Mouse (Mus musculus): ENCODE measurements around the gene Rab3gap2. TPM values are rescaled to one million over a fixed set of nuclear protein-coding genes. Genes with fewer than 3 reads are reported as not detected.

Rab3gap2 gene
- polyA plus RNA-seq, 2 experiments = 26.3 to 36.9 TPM

GRCm38 (mm10) chr1:185279288-185279687 is 75.4 kb downstream of the Rab3gap2 start:
- no peak overlapping the region for H3K9ac ChIP-seq (ENCODE audit: low read depth, low read length, severe bottlenecking)
- no peaks in the 10 kb centered on the region for H3K4me1 ChIP-seq (ENCODE audit: control insufficient read depth, insufficient read depth, low read length)
- 84% methylated on average over 9 of the region's 9 CpGs for WGBS

GRCm38 (mm10) chr1:185280616-185281015 is 76.7 kb downstream of the Rab3gap2 start:
- ATAC-seq (ENCODE audit: low FRiP score, low read depth) = no peak
- Histone ChIP-seq H3K4me1 (ENCODE audit: control insufficient read depth, insufficient read depth, low read length) (peaks cover 2% of the 10 kb centered on the region; the same call in 1 of the 2 replicates), H3K27ac (replicated peaks; ENCODE audit: low read depth, low read length) (no peak overlapping the region), H3K9ac (ENCODE audit: low read depth, low read length, severe bottlenecking) (no peak overlapping the region), H3K9me3 (ENCODE audit: control insufficient read depth, low read length) (no peaks in the 10 kb centered on the region), H3K27me3 (ENCODE audit: control insufficient read depth, insufficient read depth, low read length) (no peaks in the 10 kb centered on the region), H3K4me3 (replicated peaks; ENCODE audit: low read length) (no peak overlapping the region), H3K4me2 (replicated peaks; ENCODE audit: low read depth, low read length, severe bottlenecking) (no peak overlapping the region), H3K36me3 (ENCODE audit: control insufficient read depth, insufficient read depth, low read length) (peaks cover 96% of the 10 kb centered on the region)
- no peak for TF ChIP-seq POLR2A (IDR thresholded peaks at IDR 0.05; ENCODE audit: borderline replicate concordance, extremely low read depth, insufficient read depth, insufficient read length)
- no peak for DNase-seq (ENCODE audit: low spot score)
- WGBS = 96% methylated on average over 4 of the region's 4 CpGs

More at GRCm38 (mm10) chr1:185279288-185279687, 75.4 kb downstream of the Rab3gap2 start:
- H3K4me2 ChIP-seq (replicated peaks; ENCODE audit: low read depth, low read length, severe bottlenecking) = no peak overlapping the region
- no peaks in the 10 kb centered on the region for H3K27me3 ChIP-seq (ENCODE audit: control insufficient read depth, insufficient read depth, low read length)
- TF ChIP-seq POLR2A (IDR thresholded peaks at IDR 0.05; ENCODE audit: borderline replicate concordance, extremely low read depth, insufficient read depth, insufficient read length) = no peak
- H3K9me3 ChIP-seq (ENCODE audit: control insufficient read depth, low read length) = no peaks in the 10 kb centered on the region
- peaks cover 93% of the 10 kb centered on the region for H3K36me3 ChIP-seq (ENCODE audit: control insufficient read depth, insufficient read depth, low read length)
- DNase-seq (ENCODE audit: low spot score) (no peak), ATAC-seq (ENCODE audit: low FRiP score, low read depth) (no peak)
- H3K27ac ChIP-seq (replicated peaks; ENCODE audit: low read depth, low read length) = no peak overlapping the region
- H3K4me3 ChIP-seq (replicated peaks; ENCODE audit: low read length) = no peak overlapping the region

GRCm38 (mm10) chr1:185282846-185283245 is 78.9 kb downstream of the Rab3gap2 start:
- peaks cover 2% of the 10 kb centered on the region; the same call in 1 of the 2 replicates for H3K4me1 ChIP-seq (ENCODE audit: control insufficient read depth, insufficient read depth, low read length)
- WGBS = 95% methylated on average over 11 of the region's 11 CpGs
- no peak overlapping the region for H3K9ac ChIP-seq (ENCODE audit: low read depth, low read length, severe bottlenecking)
- no peak overlapping the region for H3K4me2 ChIP-seq (replicated peaks; ENCODE audit: low read depth, low read length, severe bottlenecking)
- no peaks in the 10 kb centered on the region for H3K9me3 ChIP-seq (ENCODE audit: control insufficient read depth, low read length)
- DNase-seq (ENCODE audit: low spot score) = no peak
- no peak for ATAC-seq (ENCODE audit: low FRiP score, low read depth)
- TF ChIP-seq POLR2A (IDR thresholded peaks at IDR 0.05; ENCODE audit: borderline replicate concordance, extremely low read depth, insufficient read depth, insufficient read length) = no peak
- no peak overlapping the region for H3K4me3 ChIP-seq (replicated peaks; ENCODE audit: low read length)
- no peaks in the 10 kb centered on the region for H3K27me3 ChIP-seq (ENCODE audit: control insufficient read depth, insufficient read depth, low read length)
- H3K36me3 ChIP-seq (ENCODE audit: control insufficient read depth, insufficient read depth, low read length) = peaks cover 95% of the 10 kb centered on the region
- no peak overlapping the region for H3K27ac ChIP-seq (replicated peaks; ENCODE audit: low read depth, low read length)

- DNase-seq (ENCODE audit: low spot score) (no peak), ATAC-seq (ENCODE audit: low FRiP score, low read depth) (no peak)
- H3K9me3 ChIP-seq (ENCODE audit: control insufficient read depth, low read length) = no peaks in the 10 kb centered on the region
- no peak overlapping the region for H3K4me3 ChIP-seq (replicated peaks; ENCODE audit: low read length)
- no peak overlapping the region for H3K27ac ChIP-seq (replicated peaks; ENCODE audit: low read depth, low read length)
- WGBS = 94% methylated on average over 15 of the region's 15 CpGs
- no peaks in the 10 kb centered on the region for H3K27me3 ChIP-seq (ENCODE audit: control insufficient read depth, insufficient read depth, low read length)
- TF ChIP-seq POLR2A (IDR thresholded peaks at IDR 0.05; ENCODE audit: borderline replicate concordance, extremely low read depth, insufficient read depth, insufficient read length) = no peak
- no peak overlapping the region for H3K9ac ChIP-seq (ENCODE audit: low read depth, low read length, severe bottlenecking)
- peaks cover 95% of the 10 kb centered on the region for H3K36me3 ChIP-seq (ENCODE audit: control insufficient read depth, insufficient read depth, low read length)
- peaks cover 2% of the 10 kb centered on the region; the same call in 1 of the 2 replicates for H3K4me1 ChIP-seq (ENCODE audit: control insufficient read depth, insufficient read depth, low read length)
- H3K4me2 ChIP-seq (replicated peaks; ENCODE audit: low read depth, low read length, severe bottlenecking) = no peak overlapping the region
These were observed 79.3 kb downstream of the Rab3gap2 start for GRCm38 (mm10) chr1:185283247-185283646.

GRCm38 (mm10) chr1:185284740-185285139 is 80.8 kb downstream of the Rab3gap2 start:
- DNase-seq (ENCODE audit: low spot score) = peak; percentile 75
- no peak overlapping the region for H3K27ac ChIP-seq (replicated peaks; ENCODE audit: low read depth, low read length)
- peaks cover 85% of the 10 kb centered on the region for H3K36me3 ChIP-seq (ENCODE audit: control insufficient read depth, insufficient read depth, low read length)

More at GRCm38 (mm10) chr1:185284740-185285139, 80.8 kb downstream of the Rab3gap2 start:
- ATAC-seq (ENCODE audit: low FRiP score, low read depth) = no peak
- TF ChIP-seq POLR2A (IDR thresholded peaks at IDR 0.05; ENCODE audit: borderline replicate concordance, extremely low read depth, insufficient read depth, insufficient read length) = no peak
- WGBS = 62% methylated on average over 4 of the region's 4 CpGs
- Histone ChIP-seq H3K9ac (ENCODE audit: low read depth, low read length, severe bottlenecking) (no peak overlapping the region), H3K9me3 (ENCODE audit: control insufficient read depth, low read length) (no peaks in the 10 kb centered on the region), H3K4me1 (ENCODE audit: control insufficient read depth, insufficient read depth, low read length) (peaks cover 2% of the 10 kb centered on the region; the same call in 1 of the 2 replicates), H3K4me2 (replicated peaks; ENCODE audit: low read depth, low read length, severe bottlenecking) (no peak overlapping the region), H3K4me3 (replicated peaks; ENCODE audit: low read length) (no peak overlapping the region), H3K27me3 (ENCODE audit: control insufficient read depth, insufficient read depth, low read length) (no peaks in the 10 kb centered on the region)
